ENCODE assay signal across 20 mouse cellular contexts in the genomic region with DNA sequence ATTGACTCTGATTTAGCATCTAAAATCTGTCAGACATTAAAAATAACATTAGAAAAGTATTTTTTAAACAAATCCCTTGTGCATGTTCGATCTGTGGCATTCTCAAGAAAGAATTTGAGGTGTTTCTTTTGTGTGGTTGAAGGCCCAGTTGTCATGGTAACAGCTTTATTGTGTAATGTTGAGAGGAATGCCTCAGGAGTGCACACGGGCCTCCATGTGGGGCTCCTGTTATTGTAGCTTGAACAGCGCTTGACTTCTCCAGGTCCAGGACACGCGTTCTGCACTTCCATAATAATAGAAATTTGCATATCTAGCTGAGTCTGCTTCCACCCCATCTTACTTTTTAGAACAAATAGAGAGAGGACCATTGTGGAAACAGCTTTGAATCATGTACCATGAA. TPM values are rescaled to one million over a fixed set of nuclear protein-coding genes. Genes with fewer than 3 reads are reported as not detected.
DNase-seq lines count a peak whose midpoint lies in the region; ATAC-seq lines count a peak whose summit lies in the region.
"Had no signal": no experiment of that assay in that cellular context is flagged by ENCODE, and none has a peak within 500 bp of the region (broad histone marks: within the 10 kb centered on the region; RNA-seq: fewer than 3 reads in every experiment).

No protein-coding gene starts in this region.

- H3K27ac ChIP-seq in forebrain, embryonic 13.5 days = no peak overlapping the region
- H3K27ac ChIP-seq in forebrain, embryonic 12.5 days = no peak overlapping the region
- H3K27ac ChIP-seq in hindbrain, embryonic 16.5 days (ENCODE audit: low read depth, low read length) = no peak overlapping the region
- no peak overlapping the region for H3K27ac ChIP-seq in neural tube, embryonic 14.5 days (ENCODE audit: low read depth, low read length)
- H3K27ac ChIP-seq: embryonic facial prominence, embryonic 15.5 days; gastrocnemius, adult 2 months; heart, embryonic 10.5 days; lung, embryonic 15.5 days; stomach, embryonic 15.5 days had no signal

- H3K27me3 ChIP-seq in forebrain, embryonic 13.5 days = no peaks in the 10 kb centered on the region
- H3K27me3 ChIP-seq in forebrain, embryonic 12.5 days = no peaks in the 10 kb centered on the region
- no peaks in the 10 kb centered on the region for H3K27me3 ChIP-seq in hindbrain, embryonic 16.5 days (replicated peaks; ENCODE audit: control insufficient read depth, insufficient read depth, low read length)
- H3K27me3 ChIP-seq in neural tube, embryonic 14.5 days (ENCODE audit: control insufficient read depth, insufficient read depth, low read length) = no peaks in the 10 kb centered on the region
- H3K27me3 ChIP-seq: embryonic facial prominence, embryonic 15.5 days; lung, embryonic 15.5 days; stomach, embryonic 15.5 days had no signal

- H3K4me2 ChIP-seq in forebrain, embryonic 13.5 days = no peak overlapping the region
- no peak overlapping the region for H3K4me2 ChIP-seq in forebrain, embryonic 12.5 days
- H3K4me2 ChIP-seq in hindbrain, embryonic 16.5 days (ENCODE audit: low read length) = no peak overlapping the region
- H3K4me2 ChIP-seq in neural tube, embryonic 14.5 days (ENCODE audit: low read depth, low read length) = no peak overlapping the region
- H3K4me2 ChIP-seq: embryonic facial prominence, embryonic 15.5 days; lung, embryonic 15.5 days; stomach, embryonic 15.5 days had no signal

- no peak overlapping the region for H3K4me3 ChIP-seq in forebrain, embryonic 13.5 days
- no peak overlapping the region for H3K4me3 ChIP-seq in forebrain, embryonic 12.5 days (replicated peaks)
- no peak overlapping the region for H3K4me3 ChIP-seq in hindbrain, embryonic 16.5 days (ENCODE audit: low read length)
- H3K4me3 ChIP-seq in neural tube, embryonic 14.5 days (ENCODE audit: low read depth, low read length) = no peak overlapping the region
- H3K4me3 ChIP-seq: embryonic facial prominence, embryonic 15.5 days; gastrocnemius, adult 2 months; heart, embryonic 10.5 days; lung, embryonic 15.5 days; stomach, embryonic 15.5 days had no signal

- peak; percentile 43 for DNase-seq in embryo, embryonic 10.5 days (ENCODE audit: low spot score)
- no peak for DNase-seq in left cerebral cortex, postnatal 14 days (ENCODE audit: low spot score in 2 of 2)
- DNase-seq: cerebellum, adult 9-11 months; gastrocnemius, adult 2 months; heart, postnatal 36 days; kidney, adult 18-20 months; kidney, postnatal 36 days; liver; thymus, postnatal 4 days had no signal

- WGBS in forebrain, embryonic 13.5 days = 9% methylated on average over 5 of the region's 5 CpGs
- WGBS in forebrain, embryonic 12.5 days = 17% methylated on average over 5 of the region's 5 CpGs
- 7% methylated on average over 5 of the region's 5 CpGs for WGBS in hindbrain, embryonic 16.5 days
- WGBS in neural tube, embryonic 14.5 days = 30% methylated on average over 5 of the region's 5 CpGs

- ATAC-seq in forebrain, embryonic 13.5 days = peak; percentile 58; the same call in 1 of the 2 replicates
- ATAC-seq in forebrain, embryonic 12.5 days (ENCODE audit: low FRiP score) = no peak
- ATAC-seq in hindbrain, embryonic 16.5 days = peak; percentile 67; the same call in 1 of the 2 replicates
- peak; percentile 56; the same call in 1 of the 2 replicates for ATAC-seq in neural tube, embryonic 14.5 days (ENCODE audit: low read depth)
- ATAC-seq in frontal cortex, adult (ENCODE audit: low TSS enrichment) = no peak
- no peak for ATAC-seq in CD4-positive, CD25-positive, alpha-beta regulatory T cell, adult 4 months

- H3K9ac ChIP-seq in forebrain, embryonic 13.5 days = no peak overlapping the region
- no peak overlapping the region for H3K9ac ChIP-seq in forebrain, embryonic 12.5 days
- no peak overlapping the region for H3K9ac ChIP-seq in hindbrain, embryonic 16.5 days (ENCODE audit: low read depth, low read length)
- H3K9ac ChIP-seq in neural tube, embryonic 14.5 days (replicated peaks; ENCODE audit: low read depth, low read length) = no peak overlapping the region
- H3K9ac ChIP-seq: embryonic facial prominence, embryonic 15.5 days; lung, embryonic 15.5 days; stomach, embryonic 15.5 days had no signal

- H3K36me3 ChIP-seq in forebrain, embryonic 13.5 days (ENCODE audit: poor library complexity, severe bottlenecking) = no peaks in the 10 kb centered on the region
- no peaks in the 10 kb centered on the region for H3K36me3 ChIP-seq in forebrain, embryonic 12.5 days (replicated peaks)
- no peaks in the 10 kb centered on the region for H3K36me3 ChIP-seq in hindbrain, embryonic 16.5 days (ENCODE audit: control insufficient read depth, insufficient read depth, low read length)
- no peaks in the 10 kb centered on the region for H3K36me3 ChIP-seq in neural tube, embryonic 14.5 days (ENCODE audit: control insufficient read depth, insufficient read depth, low read length)
- H3K36me3 ChIP-seq: embryonic facial prominence, embryonic 15.5 days; G1E; heart, embryonic 10.5 days; lung, embryonic 15.5 days; stomach, embryonic 15.5 days had no signal

- no peaks in the 10 kb centered on the region for H3K4me1 ChIP-seq in forebrain, embryonic 13.5 days
- H3K4me1 ChIP-seq in forebrain, embryonic 12.5 days = 0 out of 2 replicates have a peak, but pooled peaks cover 4% of the 10 kb centered on the region
- no peaks in the 10 kb centered on the region for H3K4me1 ChIP-seq in hindbrain, embryonic 16.5 days (ENCODE audit: control insufficient read depth, insufficient read depth, low read depth, low read length)
- no peaks in the 10 kb centered on the region for H3K4me1 ChIP-seq in neural tube, embryonic 14.5 days (ENCODE audit: control insufficient read depth, insufficient read depth, low read length)
- H3K4me1 ChIP-seq: embryonic facial prominence, embryonic 15.5 days; heart, embryonic 10.5 days; lung, embryonic 15.5 days; stomach, embryonic 15.5 days had no signal

- H3K9me3 ChIP-seq in forebrain, embryonic 13.5 days (replicated peaks) = no peaks in the 10 kb centered on the region
- no peaks in the 10 kb centered on the region for H3K9me3 ChIP-seq in forebrain, embryonic 12.5 days
- H3K9me3 ChIP-seq in hindbrain, embryonic 16.5 days (ENCODE audit: control insufficient read depth, low read length) = no peaks in the 10 kb centered on the region
- no peaks in the 10 kb centered on the region for H3K9me3 ChIP-seq in neural tube, embryonic 14.5 days (ENCODE audit: control insufficient read depth, low read length)
- H3K9me3 ChIP-seq: embryonic facial prominence, embryonic 15.5 days; G1E; heart, embryonic 10.5 days; lung, embryonic 15.5 days; stomach, embryonic 15.5 days had no signal

- intact Hi-C loops in left cerebral cortex, postnatal 14 days (cut with DNase I) = no loop called here

RNA-seq across cellular contexts. Expression of a gene that starts 36.0 kb away (rescaled TPM):
- polyA plus RNA-seq in forebrain, embryonic 13.5 days (2015; fragmentation: Nextera tagmentation; extraction: Ambion mirVana) = 2.8 and 3.2 TPM in 2 replicates
- polyA plus RNA-seq in forebrain, embryonic 12.5 days (2016; fragmentation: Nextera tagmentation; extraction: Ambion mirVana) = 3.3 and 3.6 TPM in 2 replicates
- 12.0 and 12.2 TPM in 2 replicates for polyA plus RNA-seq in hindbrain, embryonic 16.5 days (2015; fragmentation: Nextera tagmentation; extraction: Ambion mirVana)
- polyA plus RNA-seq in neural tube, embryonic 14.5 days (2014; fragmentation: Nextera tagmentation; extraction: Ambion mirVana) = 16.8 and 18.6 TPM in 2 replicates
- 1 to 10 TPM; 1.3 to 1.4 TPM for polyA plus RNA-seq in CD4-positive, CD25-positive, alpha-beta regulatory T cell, adult 4 months (2017; shearing (Covaris generic))
- total RNA-seq in left cerebral cortex, postnatal 14 days (2021) = 10 to 100 TPM; 45.6 to 64.4 TPM
- polyA plus RNA-seq: G1E had no signal

Comparison
In these comparisons a context has a peak if more than half of its experiments do, and no peak if none do; other contexts are left out.
1. ATAC-seq: peak in forebrain, embryonic 13.5 days (single experiment), hindbrain, embryonic 16.5 days (single experiment) and neural tube, embryonic 14.5 days (single experiment); none in forebrain, embryonic 12.5 days (single experiment), frontal cortex, adult (single experiment) and CD4-positive, CD25-positive, alpha-beta regulatory T cell, adult 4 months (single experiment).